Mouse (Mus musculus): ENCODE measurements around the gene Cd40. TPM values are rescaled to one million over a fixed set of nuclear protein-coding genes. Genes with fewer than 3 reads are reported as not detected.

The Cd40 gene
- 63.9 and 81.2 TPM in 2 replicates for total RNA-seq (2017)

- peak; percentile 73 for ATAC-seq (ENCODE audit: extremely low read depth, insufficient number of reproducible peaks, low FRiP score, poor library complexity, severe bottlenecking)
Observed at GRCm38 (mm10) chr2:165054888-165055852, at the start of gene Cd40. TSS of gene Cd40 (plus strand) at chr2:165055627.

GRCm38 (mm10) chr2:165006813-165007212 is 48.6 kb upstream of the Cd40 start:
- ATAC-seq (ENCODE audit: extremely low read depth, insufficient number of reproducible peaks, low FRiP score, poor library complexity, severe bottlenecking): no peak

- ATAC-seq (ENCODE audit: extremely low read depth, insufficient number of reproducible peaks, low FRiP score, poor library complexity, severe bottlenecking): no peak
Observed at GRCm38 (mm10) chr2:165007986-165008385, 47.4 kb upstream of the Cd40 start.

GRCm38 (mm10) chr2:165009161-165009560 is 46.3 kb upstream of the Cd40 start:
- ATAC-seq (ENCODE audit: extremely low read depth, insufficient number of reproducible peaks, low FRiP score, poor library complexity, severe bottlenecking): no peak

- no peak for ATAC-seq (ENCODE audit: extremely low read depth, insufficient number of reproducible peaks, low FRiP score, poor library complexity, severe bottlenecking)
Observed at GRCm38 (mm10) chr2:165009581-165009980, 45.8 kb upstream of the Cd40 start.

GRCm38 (mm10) chr2:165010351-165010750 is 45.1 kb upstream of the Cd40 start:
- ATAC-seq (ENCODE audit: extremely low read depth, insufficient number of reproducible peaks, low FRiP score, poor library complexity, severe bottlenecking): no peak

GRCm38 (mm10) chr2:165014935-165015334 is 40.5 kb upstream of the Cd40 start:
- no peak for ATAC-seq (ENCODE audit: extremely low read depth, insufficient number of reproducible peaks, low FRiP score, poor library complexity, severe bottlenecking)

- no peak for ATAC-seq (ENCODE audit: extremely low read depth, insufficient number of reproducible peaks, low FRiP score, poor library complexity, severe bottlenecking)
Observed at GRCm38 (mm10) chr2:165020490-165020889, 34.9 kb upstream of the Cd40 start.

GRCm38 (mm10) chr2:165027163-165027562 is 28.3 kb upstream of the Cd40 start:
- no peak for ATAC-seq (ENCODE audit: extremely low read depth, insufficient number of reproducible peaks, low FRiP score, poor library complexity, severe bottlenecking)

- ATAC-seq (ENCODE audit: extremely low read depth, insufficient number of reproducible peaks, low FRiP score, poor library complexity, severe bottlenecking): no peak
Observed at GRCm38 (mm10) chr2:165032533-165032932, 22.9 kb upstream of the Cd40 start.

- ATAC-seq (ENCODE audit: extremely low read depth, insufficient number of reproducible peaks, low FRiP score, poor library complexity, severe bottlenecking): no peak
Observed at GRCm38 (mm10) chr2:165033306-165033705, 22.1 kb upstream of the Cd40 start.

- peak; percentile 97 for ATAC-seq (ENCODE audit: extremely low read depth, insufficient number of reproducible peaks, low FRiP score, poor library complexity, severe bottlenecking)
Observed at GRCm38 (mm10) chr2:165034131-165035057, 21.0 kb upstream of the Cd40 start, which contains the start of gene Ncoa5. TSS of gene Ncoa5 (minus strand) at chr2:165034867.

- no peak for ATAC-seq (ENCODE audit: extremely low read depth, insufficient number of reproducible peaks, low FRiP score, poor library complexity, severe bottlenecking)
Observed at GRCm38 (mm10) chr2:165035058-165035431, 20.4 kb upstream of the Cd40 start.

- ATAC-seq (ENCODE audit: extremely low read depth, insufficient number of reproducible peaks, low FRiP score, poor library complexity, severe bottlenecking): no peak
Observed at GRCm38 (mm10) chr2:165037415-165037814, 18.0 kb upstream of the Cd40 start.

- no peak for ATAC-seq (ENCODE audit: extremely low read depth, insufficient number of reproducible peaks, low FRiP score, poor library complexity, severe bottlenecking)
Observed at GRCm38 (mm10) chr2:165042126-165042525, 13.3 kb upstream of the Cd40 start.

- ATAC-seq (ENCODE audit: extremely low read depth, insufficient number of reproducible peaks, low FRiP score, poor library complexity, severe bottlenecking): no peak
Observed at GRCm38 (mm10) chr2:165043090-165043636, 12.3 kb upstream of the Cd40 start.

GRCm38 (mm10) chr2:165043729-165044128 is 11.7 kb upstream of the Cd40 start:
- no peak for ATAC-seq (ENCODE audit: extremely low read depth, insufficient number of reproducible peaks, low FRiP score, poor library complexity, severe bottlenecking)

- ATAC-seq (ENCODE audit: extremely low read depth, insufficient number of reproducible peaks, low FRiP score, poor library complexity, severe bottlenecking): no peak
Observed at GRCm38 (mm10) chr2:165049044-165049443, 6.4 kb upstream of the Cd40 start.

- no peak for ATAC-seq (ENCODE audit: extremely low read depth, insufficient number of reproducible peaks, low FRiP score, poor library complexity, severe bottlenecking)
Observed at GRCm38 (mm10) chr2:165050826-165051548, 4.4 kb upstream of the Cd40 start.
